Mouse (Mus musculus) ES-E14 (cell line): ENCODE results near the gene Pax8. TPM values are rescaled to one million over a fixed set of nuclear protein-coding genes. Genes with fewer than 3 reads are reported as not detected.

Source experiments
- DNase-seq: peaks from one replicate; pipeline ENCODE4 v3.0.0-alpha.2; 2013; ENCODE audit warnings: low read depth, low spot score
- H3K27ac ChIP-seq: 2 replicates; pipeline ENCODE4 v1.5.1; 2012; ENCODE audit warnings: low read depth, mild to moderate bottlenecking, low read length, moderate library complexity, mixed read lengths; ENCODE audit not compliant: poor library complexity, insufficient read depth, severe bottlenecking
- H3K36me3 ChIP-seq: 2 replicates; pipeline ENCODE4 v1.6.1; 2012; ENCODE audit warnings: mild to moderate bottlenecking, low read length, moderate library complexity, mixed read lengths; ENCODE audit not compliant: control insufficient read depth, poor library complexity, insufficient read depth, severe bottlenecking
- H3K4me1 ChIP-seq, 2 experiments: fragments of 150-350 bp in 1 of 2; sonication (generic) in 1 of 2; 2 replicates each; pipeline ENCODE4 v1.6.1; 2012; ENCODE audit warnings: low read length in 2 of 2, mild to moderate bottlenecking in 1 of 2, mixed read lengths in 1 of 2; ENCODE audit not compliant: control insufficient read depth in 2 of 2, insufficient read depth in 2 of 2, poor library complexity in 1 of 2
- H3K4me3 ChIP-seq, 2 experiments: fragments of 150-350 bp in 1 of 2; sonication (generic) in 1 of 2; 2 replicates each; pipeline ENCODE4 v1.5.1; 2012; ENCODE audit warnings: low read length in 2 of 2, low read depth in 1 of 2, mild to moderate bottlenecking in 1 of 2, mixed read lengths in 1 of 2; ENCODE audit not compliant: insufficient read depth in 1 of 2, poor library complexity in 1 of 2, severe bottlenecking in 1 of 2
- H3K9ac ChIP-seq: 2 replicates; pipeline ENCODE4 v1.6.1; 2012; ENCODE audit warnings: low read depth, mild to moderate bottlenecking, low read length, mixed read lengths; ENCODE audit not compliant: poor library complexity, insufficient read depth, severe bottlenecking
- H3K9me3 ChIP-seq: fragments of 150-350 bp; sonication (generic); 2 replicates; pipeline ENCODE4 v1.6.1; 2012; ENCODE audit warnings: low read depth, mild to moderate bottlenecking, low read length; ENCODE audit not compliant: control insufficient read depth, insufficient read depth
- CHD2 ChIP-seq: IDR thresholded peaks from 2 replicates; pipeline ENCODE4 v1.6.1; 2014; ENCODE audit warnings: mild to moderate bottlenecking, low read depth, low read length, inconsistent platforms
- HCFC1 ChIP-seq: IDR thresholded peaks from 2 replicates; pipeline ENCODE4 v1.6.1; 2012; ENCODE audit warnings: low read length, inconsistent platforms, borderline replicate concordance; ENCODE audit not compliant: insufficient read depth
- MAFK ChIP-seq: IDR thresholded peaks from 2 replicates; pipeline ENCODE4 v1.6.1; 2014; ENCODE audit warnings: mild to moderate bottlenecking, low read depth, low read length, inconsistent platforms; ENCODE audit not compliant: insufficient read depth
- ZC3H11A ChIP-seq: IDR thresholded peaks from 2 replicates; pipeline ENCODE4 v1.6.1; 2012; ENCODE audit warnings: low read depth, mild to moderate bottlenecking, inconsistent platforms, low read length, borderline replicate concordance
- ZNF384 ChIP-seq: IDR thresholded peaks from 2 replicates; pipeline ENCODE4 v1.6.1; 2012; ENCODE audit warnings: low read depth, low read length, inconsistent platforms
- in situ Hi-C, 2 experiments: fragments of 600-800 bp; cut with MboI; formaldehyde crosslinking; loops; one replicate each; pipeline ENCODE4 v1.15.1; 2025; ENCODE audit warnings: low sequenced_read_pairs in 2 of 2, inconsistent platforms in 1 of 2; ENCODE audit not compliant: unreplicated experiment in 2 of 2
- total RNA-seq: library from RNA; depleted of rRNA; stranded (reverse); fragments of 300-350 nt; gene quantifications from 2 replicates; pipeline ENCODE4 v1.2.3, GENCODE M21; 2012

Pax8 gene
- total RNA-seq, 1 experiment: 1.5 TPM

GRCm38 (mm10) chr2:24456841-24457240, 18.6 kb downstream of the Pax8 start:
- TF ChIP-seq HCFC1: no peak
- TF ChIP-seq CHD2: no peak
- TF ChIP-seq ZNF384: no peak
- TF ChIP-seq ZC3H11A: no peak
- no peak for TF ChIP-seq MAFK
- in situ Hi-C loops: no loop called here
- DNase-seq: no peak
- Histone ChIP-seq H3K9ac (no peak overlapping the region), H3K36me3 (no peaks in the 10 kb centered on the region), H3K4me1 (peaks cover 0 to 4% of the 10 kb centered on the region in 2 experiments; a peak in 2 of 4 replicates), H3K9me3 (no peaks in the 10 kb centered on the region), H3K4me3 (no peak overlapping the region), H3K27ac (no peak overlapping the region)

- no peak overlapping the region for H3K27ac ChIP-seq
- no peak overlapping the region for H3K4me3 ChIP-seq
- TF ChIP-seq MAFK (no peak), HCFC1 (no peak), ZNF384 (no peak)
- DNase-seq: no peak
- H3K36me3 ChIP-seq: no peaks in the 10 kb centered on the region
- in situ Hi-C loops: no loop called here
- H3K9ac ChIP-seq: no peak overlapping the region
- no peaks in the 10 kb centered on the region for H3K9me3 ChIP-seq
- no peaks in the 10 kb centered on the region for H3K4me1 ChIP-seq
Measured at GRCm38 (mm10) chr2:24455057-24455855, 20.1 kb downstream of the Pax8 start.

DNA sequence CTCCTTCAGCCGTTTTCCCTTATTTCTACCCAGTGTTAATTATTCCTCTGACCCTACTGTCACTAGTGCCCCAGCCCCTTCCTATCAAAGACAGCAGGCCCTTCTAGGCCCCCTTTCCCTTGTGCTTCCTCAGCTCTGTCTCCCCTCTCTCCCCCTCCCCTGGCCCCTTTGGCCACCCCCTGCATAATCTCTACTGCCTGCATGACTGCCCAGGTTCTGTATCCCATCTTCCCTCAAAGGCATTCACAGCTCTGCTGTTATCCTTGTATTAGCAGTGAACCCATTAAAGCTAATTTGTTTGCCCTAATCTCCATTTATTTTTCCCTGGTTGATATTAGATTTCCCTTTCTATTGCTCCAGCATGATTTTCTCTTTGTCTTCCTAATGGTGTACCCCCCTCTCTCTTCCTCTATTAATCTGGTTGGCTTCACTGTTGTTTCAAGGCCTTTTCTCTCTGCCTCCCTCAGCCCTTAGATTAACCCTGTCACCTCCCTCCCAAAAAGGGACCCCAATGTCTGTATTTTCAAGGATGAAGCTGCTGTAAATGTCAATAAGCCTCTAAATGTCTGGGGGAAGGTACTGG, 20.9 kb downstream of the Pax8 start:
- Histone ChIP-seq H3K9me3 (no peaks in the 10 kb centered on the region), H3K9ac (no peak overlapping the region), H3K4me3 (no peak overlapping the region), H3K36me3 (no peaks in the 10 kb centered on the region), H3K27ac (no peak overlapping the region), H3K4me1 (no peaks in the 10 kb centered on the region)
- in situ Hi-C loops: no loop called here
- DNase-seq: no peak
- TF ChIP-seq MAFK (no peak), ZNF384 (no peak), ZC3H11A (no peak), CHD2 (no peak), HCFC1 (no peak)

- no peak for DNase-seq
Measured at GRCm38 (mm10) chr2:24453206-24453605, 22.2 kb downstream of the Pax8 start.

More at GRCm38 (mm10) chr2:24453206-24453605, 22.2 kb downstream of the Pax8 start:
- in situ Hi-C loops: no loop called here
- H3K9ac ChIP-seq: no peak overlapping the region
- H3K27ac ChIP-seq: no peak overlapping the region
- no peak overlapping the region for H3K4me3 ChIP-seq
- TF ChIP-seq MAFK (no peak), HCFC1 (no peak), ZNF384 (no peak), CHD2 (no peak), ZC3H11A (no peak)
- no peaks in the 10 kb centered on the region for H3K4me1 ChIP-seq
- H3K36me3 ChIP-seq: no peaks in the 10 kb centered on the region
- no peaks in the 10 kb centered on the region for H3K9me3 ChIP-seq
